18 mouse cellular contexts compared by ENCODE assay signal in the genomic region with DNA sequence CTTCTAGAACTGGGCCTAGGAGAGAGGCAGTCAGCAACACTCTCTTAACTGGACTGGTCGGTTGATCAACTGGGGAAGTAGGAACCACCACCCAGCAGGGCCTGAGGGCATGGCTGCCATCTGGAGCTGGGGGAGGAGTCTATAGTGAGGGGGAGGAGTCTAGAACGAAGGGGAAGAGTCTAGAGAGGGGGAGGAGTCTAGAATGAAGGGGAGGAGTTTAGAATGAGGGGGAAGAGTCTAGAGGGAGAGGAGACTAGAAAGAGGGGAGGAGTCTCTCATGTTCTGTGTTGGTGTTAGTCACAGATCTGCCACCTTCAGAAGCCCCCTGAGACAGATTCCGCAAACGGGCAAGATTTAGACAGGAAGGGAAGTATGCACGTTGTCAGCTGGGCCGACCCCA. TPM values are rescaled to one million over a fixed set of nuclear protein-coding genes. Genes with fewer than 3 reads are reported as not detected.
A peak's percentile ranks its signal among the peaks of the same experiment; 100 is the strongest.
DNase-seq lines count a peak whose midpoint lies in the region; ATAC-seq and TF ChIP-seq lines count a peak whose summit lies in the region.
"Had no signal": no experiment of that assay in that cellular context is flagged by ENCODE, and none has a peak within 500 bp of the region (broad histone marks: within the 10 kb centered on the region; RNA-seq: fewer than 3 reads in every experiment).

No protein-coding gene starts in this region.

- no peak overlapping the region for H3K4me2 ChIP-seq in liver, embryonic 14.5 days (ENCODE audit: low read depth)
- H3K4me2 ChIP-seq: forebrain, embryonic 12.5 days; kidney, embryonic 15.5 days; limb, embryonic 15.5 days; neural tube, embryonic 12.5 days had no signal

- no peak for TF ChIP-seq POLR2A in cerebellum, adult 2 months (IDR thresholded peaks at IDR 0.05; ENCODE audit: borderline replicate concordance, insufficient read depth, low read length)

- ATAC-seq in CD4-positive, CD25-positive, alpha-beta regulatory T cell, adult 4 months = peak; percentile 36
- ATAC-seq in liver, embryonic 14.5 days (ENCODE audit: insufficient read depth) = peak; percentile 30; the same call in 1 of the 2 replicates
- ATAC-seq in cerebellum, adult (ENCODE audit: insufficient number of reproducible peaks, low FRiP score, low TSS enrichment) = no peak
- ATAC-seq: hindbrain, embryonic 16.5 days; midbrain, embryonic 16.5 days had no signal

- H3K36me3 ChIP-seq in liver, embryonic 14.5 days (replicated peaks; ENCODE audit: control insufficient read depth, insufficient read depth, low read depth) = no peaks in the 10 kb centered on the region
- H3K36me3 ChIP-seq: forebrain, embryonic 12.5 days; kidney, embryonic 15.5 days; limb, embryonic 15.5 days; neural tube, embryonic 12.5 days had no signal

- no peak overlapping the region for H3K9ac ChIP-seq in liver, embryonic 14.5 days (replicated peaks)
- H3K9ac ChIP-seq: forebrain, embryonic 12.5 days; kidney, embryonic 15.5 days; limb, embryonic 15.5 days; neural tube, embryonic 12.5 days had no signal

- TF ChIP-seq CTCF in liver, embryonic 14.5 days (IDR thresholded peaks at IDR 0.05; ENCODE audit: low read depth) = no peak
- TF ChIP-seq CTCF in cerebellum, adult 2 months (IDR thresholded peaks at IDR 0.05; ENCODE audit: borderline replicate concordance, insufficient read depth, low read depth, low read length) = no peak

- no peak overlapping the region for H3K27ac ChIP-seq in liver, embryonic 14.5 days
- H3K27ac ChIP-seq in cerebellum, adult 2 months (ENCODE audit: insufficient read depth, low read length) = no peak overlapping the region
- H3K27ac ChIP-seq: forebrain, embryonic 12.5 days; kidney, embryonic 15.5 days; limb, embryonic 15.5 days; neural tube, embryonic 12.5 days had no signal

- H3K9me3 ChIP-seq in liver, embryonic 14.5 days (ENCODE audit: control insufficient read depth, low read length) = no peaks in the 10 kb centered on the region
- H3K9me3 ChIP-seq: forebrain, embryonic 12.5 days; kidney, embryonic 15.5 days; limb, embryonic 15.5 days; neural tube, embryonic 12.5 days had no signal

- H3K4me3 ChIP-seq in liver, embryonic 14.5 days (ENCODE audit: insufficient read depth in 1 of 2, low read depth in 2 of 2, low read length in 2 of 2) = no peak overlapping the region
- H3K4me3 ChIP-seq in cerebellum, adult 2 months (replicated peaks; ENCODE audit: insufficient read depth, low read depth, low read length) = no peak overlapping the region
- H3K4me3 ChIP-seq: forebrain, embryonic 12.5 days; kidney, embryonic 15.5 days; limb, embryonic 15.5 days; neural tube, embryonic 12.5 days had no signal

- H3K27me3 ChIP-seq in liver, embryonic 14.5 days (ENCODE audit: control insufficient read depth, insufficient read depth, low read length) = no peaks in the 10 kb centered on the region; the same call in 1 of the 2 replicates
- no peaks in the 10 kb centered on the region for H3K27me3 ChIP-seq in cerebellum, adult 2 months (ENCODE audit: control insufficient read depth, insufficient read depth, low read length)

- 40% methylated on average over 6 of the region's 6 CpGs for WGBS in liver, embryonic 14.5 days (ENCODE audit: insufficient replicate concordance)
- 46% methylated on average over 6 of the region's 6 CpGs for WGBS in cerebellum, adult 2 months

- peaks cover 9 to 15% of the 10 kb centered on the region in 2 experiments for H3K4me1 ChIP-seq in liver, embryonic 14.5 days (replicated peaks; ENCODE audit: control insufficient read depth in 2 of 2, insufficient read depth in 2 of 2, low read length in 1 of 2)
- H3K4me1 ChIP-seq in cerebellum, adult 2 months (ENCODE audit: control insufficient read depth, insufficient read depth, low read length) = no peaks in the 10 kb centered on the region

- peak; percentile 8 for DNase-seq in 3T3-L1 (ENCODE audit: low read depth, low spot score)
- DNase-seq in c-Kit-positive CD71-negative TER-119-negative erythroid progenitor cells, embryonic 14.5 days (ENCODE audit: low read depth) = peak; percentile 53
- no peak for DNase-seq in liver, embryonic 14.5 days (ENCODE audit: low read depth in 3 of 3, low spot score in 3 of 3)
- DNase-seq in frontal cortex, postnatal 25 days (ENCODE audit: low spot score in 2 of 2) = no peak
- no peak for DNase-seq in cerebellum, adult 2 months
- no peak for DNase-seq in adrenal gland, postnatal 25 days
- DNase-seq: cerebellum, adult 9-10 months; heart, adult 18-20 months; heart, postnatal 10 days; lung, postnatal 36 days had no signal

- TF ChIP-seq EP300 in liver, embryonic 14.5 days (IDR thresholded peaks at IDR 0.05; ENCODE audit: low read depth) = no peak

RNA-seq across cellular contexts. Expression of a gene that starts 11.7 kb away (rescaled TPM):
- polyA plus RNA-seq in CD4-positive, CD25-positive, alpha-beta regulatory T cell, adult 4 months (2017; shearing (Covaris generic)) = 10 to 100 TPM in 1 of 2 experiments, 1 to 10 TPM in 1; 5.7 to 10.5 TPM
- 8.1 and 9.5 TPM in 2 replicates for polyA plus RNA-seq in liver, embryonic 14.5 days (2012; rRNA removed)
- 11.5 and 13.8 TPM in 2 replicates for polyA plus RNA-seq in liver, embryonic 14.5 days (2014; fragmentation: Nextera tagmentation; extraction: Ambion mirVana)
- 6.5 and 8.3 TPM in 2 replicates for polyA plus RNA-seq in cerebellum, adult 2 months (2012; rRNA removed)
- total RNA-seq in adrenal gland, postnatal 25 days (2021) = 58.0 and 58.6 TPM in 2 replicates
- polyA plus RNA-seq: forebrain, embryonic 12.5 days had no signal

RNA-seq across cellular contexts. Expression of a gene that starts 29.8 kb away (rescaled TPM):
- 100 to 1,000 TPM in 1 of 2 experiments, 10 to 100 TPM in 1; 63.9 to 105 TPM for polyA plus RNA-seq in CD4-positive, CD25-positive, alpha-beta regulatory T cell, adult 4 months (2017; shearing (Covaris generic))
- 0.36 and 0.47 TPM in 2 replicates for polyA plus RNA-seq in liver, embryonic 14.5 days (2012; rRNA removed)
- 0.73 and 0.84 TPM in 2 replicates for polyA plus RNA-seq in liver, embryonic 14.5 days (2014; fragmentation: Nextera tagmentation; extraction: Ambion mirVana)
- polyA plus RNA-seq in cerebellum, adult 2 months (2012; rRNA removed) = 9.0 and 13.1 TPM in 2 replicates
- 3.8 and 6.3 TPM in 2 replicates for total RNA-seq in adrenal gland, postnatal 25 days (2021)

RNA-seq across cellular contexts. Expression of a gene that starts 30.0 kb away (rescaled TPM):
- polyA plus RNA-seq in CD4-positive, CD25-positive, alpha-beta regulatory T cell, adult 4 months (2017; shearing (Covaris generic)) = 100 to 1,000 TPM; 283 to 390 TPM
- 16.5 and 17.5 TPM in 2 replicates for polyA plus RNA-seq in liver, embryonic 14.5 days (2012; rRNA removed)
- 12.7 and 15.2 TPM in 2 replicates for polyA plus RNA-seq in liver, embryonic 14.5 days (2014; fragmentation: Nextera tagmentation; extraction: Ambion mirVana)
- polyA plus RNA-seq in cerebellum, adult 2 months (2012; rRNA removed) = 3.0 and 4.1 TPM in 2 replicates
- total RNA-seq in adrenal gland, postnatal 25 days (2021) = 1.3 and 1.8 TPM in 2 replicates

Comparison
In these comparisons a context has a peak if more than half of its experiments do, and no peak if none do; other contexts are left out.
1. DNase-seq: peak in 3T3-L1 (single experiment) and c-Kit-positive CD71-negative TER-119-negative erythroid progenitor cells, embryonic 14.5 days (single experiment); none in liver, embryonic 14.5 days (0 of 3), frontal cortex, postnatal 25 days (0 of 2), cerebellum, adult 2 months (0 of 2) and adrenal gland, postnatal 25 days (single experiment).
2. RNA of a gene that starts 30.0 kb away (polyA plus RNA-seq): 283 to 390 TPM in CD4-positive, CD25-positive, alpha-beta regulatory T cell, adult 4 months; 12.7 to 17.5 TPM in liver, embryonic 14.5 days and 3.0 to 4.1 TPM in cerebellum, adult 2 months; every median in the first group is over 10 times any median in the second.